Mouse (Mus musculus) liver, adult (tissue): ENCODE measurements around the gene Pde4b.

Source experiments
- GATA4 ChIP-seq: IDR thresholded peaks from 2 replicates; pipeline ENCODE4 v1.6.1; 2014; ENCODE audit warnings: mild to moderate bottlenecking, low read length; ENCODE audit not compliant: insufficient replicate concordance

The Pde4b gene

DNA sequence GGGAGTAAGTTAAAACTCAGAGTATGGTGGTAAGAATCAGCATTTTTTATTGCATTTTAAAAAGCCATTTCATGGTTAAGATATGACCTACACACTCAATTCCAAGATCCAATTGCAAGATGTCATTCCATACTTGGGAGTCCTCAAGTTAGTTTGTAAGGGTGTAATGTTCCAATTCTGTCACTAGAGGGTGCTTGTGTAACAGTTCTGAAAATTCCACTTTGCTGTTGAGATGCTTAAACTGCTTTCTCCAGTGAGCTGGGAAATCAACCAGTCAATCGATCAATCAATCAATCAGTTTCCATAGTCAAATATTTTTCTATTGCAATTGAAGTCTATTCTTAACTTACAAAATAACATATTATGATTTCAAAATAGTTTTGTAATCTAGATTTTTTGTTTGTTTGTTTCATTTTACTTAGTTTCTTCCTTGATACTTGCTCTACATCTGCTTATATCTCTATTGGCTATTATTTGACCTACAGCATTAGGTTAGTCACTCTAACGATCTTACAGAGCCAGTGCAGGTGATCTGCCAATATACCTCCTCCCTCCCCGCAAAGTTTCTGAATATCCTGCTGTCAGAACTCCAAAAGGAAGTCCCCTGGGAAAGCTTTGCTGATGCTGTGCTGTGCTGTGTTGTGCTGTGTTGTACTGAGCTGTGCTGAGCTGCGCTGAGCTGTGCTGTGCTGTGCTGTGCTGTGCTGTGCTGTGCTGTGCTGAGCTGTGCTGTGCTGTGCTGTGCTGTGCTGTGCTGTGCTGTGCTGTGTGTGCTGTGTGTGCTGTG is 406.2 kb downstream of the Pde4b start:
- TF ChIP-seq GATA4: no peak

DNA sequence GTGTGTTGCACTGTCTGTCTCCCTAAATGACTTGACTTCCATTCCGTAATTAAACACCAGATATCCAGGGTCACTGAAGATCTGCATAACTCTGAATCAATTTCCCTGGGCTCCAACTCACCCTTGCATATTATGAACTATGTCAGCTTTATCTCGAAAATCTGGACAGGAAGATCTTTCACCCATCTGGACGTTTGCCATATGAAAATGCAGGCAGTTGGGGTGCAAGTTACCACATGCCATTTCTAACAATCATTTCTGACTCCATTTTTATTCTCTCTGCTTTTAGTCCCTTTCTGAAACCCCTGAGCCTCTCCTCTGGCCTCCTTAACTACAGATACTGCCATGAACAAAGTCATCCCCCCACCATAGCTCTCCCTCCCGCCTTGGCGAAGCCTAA is 407.7 kb downstream of the Pde4b start:
- TF ChIP-seq GATA4: no peak

DNA sequence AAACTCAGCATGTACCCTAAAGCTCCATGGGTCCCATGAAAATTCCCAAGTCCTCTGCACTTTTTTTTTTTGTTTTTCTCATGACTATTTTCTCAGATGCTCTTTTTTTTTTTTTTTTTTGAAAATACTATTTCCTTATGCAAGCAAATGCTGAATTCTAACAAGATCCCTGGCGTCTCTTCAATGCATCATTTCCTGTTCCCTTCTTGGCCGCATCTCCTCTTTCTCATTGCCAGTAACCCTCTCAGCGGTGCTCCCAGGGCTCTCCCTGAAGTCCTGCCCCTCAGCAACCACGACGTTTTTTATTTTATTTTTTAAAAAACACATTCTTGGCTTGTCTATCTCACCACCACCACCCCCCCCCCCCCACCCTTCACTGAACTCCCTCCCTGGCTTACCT is 408.1 kb downstream of the Pde4b start:
- no peak for TF ChIP-seq GATA4

DNA sequence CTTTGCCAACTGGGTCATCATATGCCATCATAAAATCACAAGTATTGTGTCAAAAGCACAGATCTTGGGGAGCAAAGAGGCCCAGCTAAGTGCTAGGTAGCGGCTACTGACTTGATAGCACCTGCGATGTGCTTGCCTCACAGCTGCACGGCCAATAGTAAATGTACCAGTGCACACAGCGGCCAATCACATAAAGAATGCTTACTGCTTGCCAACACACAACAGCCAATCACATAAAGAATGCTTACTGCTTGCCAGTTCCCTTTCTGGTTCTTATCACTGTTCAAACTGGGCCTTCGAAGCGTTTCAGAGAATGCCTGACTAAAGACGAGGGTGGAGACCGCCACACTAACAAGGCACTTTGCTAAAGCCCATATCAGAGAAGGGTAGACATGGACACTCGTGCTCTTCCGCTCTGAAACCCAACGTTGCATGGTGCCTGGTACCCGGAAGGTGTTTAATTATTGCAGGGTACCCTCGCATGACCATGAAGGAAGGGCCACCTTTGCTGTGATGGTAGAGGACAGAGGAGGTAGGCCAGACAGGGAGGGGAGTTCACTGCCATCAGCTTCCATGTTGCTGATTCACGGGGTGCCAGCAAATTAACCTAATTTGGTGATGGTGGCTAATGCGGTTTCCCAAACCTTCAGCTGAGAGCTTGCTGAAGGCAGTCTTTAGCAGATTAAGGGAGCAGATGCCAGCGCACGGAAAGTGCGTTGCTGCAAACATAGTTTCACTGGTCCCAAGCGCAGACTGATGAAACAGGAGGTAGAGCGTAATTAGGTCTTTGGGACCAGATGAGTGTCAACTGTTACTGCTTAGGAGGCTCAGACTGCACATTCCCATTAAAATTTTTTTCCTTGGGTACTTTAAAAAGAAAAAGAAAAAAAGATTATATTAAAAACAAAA is 409.2 kb downstream of the Pde4b start:
- TF ChIP-seq GATA4: no peak

DNA sequence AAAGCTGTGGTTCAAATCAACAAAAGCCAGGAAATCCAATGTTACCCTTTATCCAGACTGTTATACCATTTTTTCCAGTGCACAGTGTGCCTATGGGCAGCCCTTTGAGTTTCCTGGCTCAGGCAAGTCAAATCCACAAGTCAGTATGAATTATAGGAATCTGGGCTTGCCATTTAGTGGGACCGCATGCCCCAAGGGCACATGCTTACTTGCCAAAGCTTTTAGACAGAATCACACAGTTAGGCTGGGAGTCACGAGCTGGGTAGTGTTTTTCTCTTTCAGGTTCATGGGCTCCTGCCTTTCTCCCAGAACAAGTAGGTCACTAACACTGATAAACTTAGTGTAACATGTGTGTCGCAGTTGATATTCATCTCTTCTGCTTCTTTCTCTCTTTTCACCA is 409.9 kb downstream of the Pde4b start:
- TF ChIP-seq GATA4: no peak

DNA sequence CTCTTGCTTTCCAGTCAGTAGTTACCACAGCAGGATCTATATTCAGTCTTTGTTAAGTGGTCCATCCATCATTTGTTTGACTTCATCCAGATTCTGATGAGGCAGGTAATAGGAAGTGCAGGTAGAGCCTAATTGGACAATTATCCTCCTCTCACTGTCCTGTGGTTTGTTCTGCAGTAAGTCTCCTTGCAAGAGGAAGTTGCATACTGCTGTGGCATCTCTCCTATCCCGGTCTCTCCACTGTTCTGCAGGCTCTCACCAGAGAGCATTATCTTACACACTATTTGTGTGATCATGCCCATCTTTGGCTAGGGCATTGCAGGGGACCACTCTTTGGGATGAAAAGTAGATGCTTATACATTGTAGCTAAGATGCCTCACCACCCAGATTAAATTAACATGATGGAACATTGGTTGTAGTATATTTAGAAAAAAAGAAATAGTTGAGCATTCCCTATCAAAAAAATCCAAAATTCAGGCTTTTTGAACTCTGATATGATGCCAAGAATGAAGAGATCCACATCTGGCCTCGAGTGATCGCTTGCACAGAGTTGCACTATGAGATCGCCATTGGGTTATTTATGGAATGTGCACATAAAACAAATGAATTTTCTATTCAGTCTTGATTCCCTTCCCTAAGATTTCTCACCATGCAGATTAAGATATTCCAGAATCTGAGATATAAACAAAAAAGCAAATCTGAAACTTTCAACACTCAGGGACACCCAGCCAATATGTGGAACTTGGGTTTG is 411.0 kb downstream of the Pde4b start:
- no peak for TF ChIP-seq GATA4

DNA sequence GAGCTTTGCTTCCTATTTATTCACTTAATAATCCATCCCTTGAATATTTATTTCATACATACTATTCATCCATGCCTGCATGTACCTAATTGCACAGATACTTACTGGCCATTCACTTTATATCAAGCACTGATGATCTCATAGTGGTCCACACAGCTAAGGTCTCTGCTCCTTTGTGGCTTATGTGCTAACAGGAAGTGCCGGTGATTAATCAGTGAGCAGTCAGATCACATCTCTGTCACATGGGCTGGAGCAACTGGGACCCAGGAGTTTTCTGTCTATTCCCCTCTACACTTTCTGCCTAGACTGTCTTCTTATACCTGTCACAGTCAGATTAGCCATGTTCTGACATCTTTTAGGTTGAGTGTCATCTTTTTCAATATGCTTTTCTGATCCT is 411.6 kb downstream of the Pde4b start:
- TF ChIP-seq GATA4: no peak

DNA sequence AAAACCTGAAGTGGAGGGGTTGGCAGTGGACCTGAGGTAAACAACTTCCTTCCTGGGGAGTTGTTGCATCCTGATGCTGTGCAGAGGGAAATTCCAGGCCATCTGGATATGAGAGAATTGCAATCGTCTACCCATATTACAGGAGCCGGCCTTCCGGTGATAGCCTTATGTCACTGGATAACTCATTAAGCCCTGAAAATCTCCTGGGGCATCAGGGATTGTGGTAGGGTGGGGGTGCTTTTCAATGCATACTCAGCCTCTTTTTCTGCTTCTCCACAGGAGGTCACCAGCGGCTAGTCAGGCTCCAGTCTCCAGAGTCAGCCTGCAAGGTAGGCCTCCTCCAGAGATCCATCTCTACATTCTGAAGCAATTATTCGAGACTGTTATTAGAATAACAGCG is 418.4 kb downstream of the Pde4b start:
- peak; percentile 43; the same call in 1 of the 2 replicates for TF ChIP-seq GATA4

DNA sequence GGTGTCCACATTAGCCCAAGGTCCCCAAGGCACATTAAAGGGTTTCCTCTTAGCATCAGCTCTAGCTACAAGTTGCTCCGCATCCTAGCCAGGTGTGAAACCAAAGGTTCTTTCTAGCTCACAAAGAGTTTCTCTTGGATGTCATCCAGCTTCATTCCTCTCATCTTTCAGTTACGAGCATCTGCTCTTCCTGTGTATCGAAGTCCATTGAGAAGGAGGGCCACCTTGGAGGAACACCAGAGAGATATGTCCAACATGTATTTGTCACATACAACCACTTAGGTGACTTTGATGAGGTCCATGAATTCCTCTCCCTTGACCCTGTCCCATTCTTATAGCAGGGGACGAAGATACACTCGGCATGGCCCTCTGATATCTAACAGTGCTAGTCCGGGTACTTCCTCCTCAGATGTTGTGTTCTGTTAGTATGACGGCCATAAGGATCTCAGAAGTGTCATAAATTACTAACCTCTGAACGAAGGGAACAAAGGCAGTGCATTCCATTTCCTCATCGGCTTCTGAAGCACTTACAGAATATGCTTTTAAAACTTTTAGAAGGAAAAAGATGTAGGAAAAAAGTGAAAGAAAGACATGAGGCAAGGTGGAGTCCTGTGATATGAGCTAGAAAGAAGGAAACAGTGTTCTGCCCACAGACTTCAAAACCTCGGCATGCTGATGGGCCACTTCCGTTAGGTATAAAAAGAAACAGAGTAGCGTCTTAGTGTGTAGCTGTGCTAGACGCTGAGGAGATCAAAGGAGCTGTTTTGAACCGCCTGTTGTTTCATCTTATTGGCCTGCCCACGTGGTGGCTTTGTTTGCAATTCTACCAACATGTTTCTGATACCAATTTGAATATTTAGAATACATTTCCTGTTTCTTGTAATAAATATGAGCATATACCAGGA is 419.3 kb downstream of the Pde4b start:
- TF ChIP-seq GATA4: no peak

DNA sequence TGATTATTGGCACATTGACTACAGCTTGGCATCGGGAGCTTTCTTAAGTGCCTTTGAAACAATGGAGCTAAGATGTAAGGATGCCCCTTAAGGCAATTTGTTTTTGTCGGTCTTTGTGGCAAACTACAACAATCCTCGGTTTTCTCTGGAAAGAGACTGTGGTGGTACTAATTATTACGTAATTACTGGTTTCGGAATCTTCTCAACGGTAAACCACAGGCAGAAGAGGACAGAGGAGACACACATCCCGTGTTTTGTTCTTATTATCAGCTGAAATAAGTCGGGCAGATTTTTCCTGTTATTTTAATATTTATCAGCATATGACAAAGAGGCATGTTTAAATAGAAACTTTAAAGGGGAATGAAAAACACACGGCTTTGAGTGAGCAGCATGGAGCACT is 420.0 kb downstream of the Pde4b start:
- no peak for TF ChIP-seq GATA4

DNA sequence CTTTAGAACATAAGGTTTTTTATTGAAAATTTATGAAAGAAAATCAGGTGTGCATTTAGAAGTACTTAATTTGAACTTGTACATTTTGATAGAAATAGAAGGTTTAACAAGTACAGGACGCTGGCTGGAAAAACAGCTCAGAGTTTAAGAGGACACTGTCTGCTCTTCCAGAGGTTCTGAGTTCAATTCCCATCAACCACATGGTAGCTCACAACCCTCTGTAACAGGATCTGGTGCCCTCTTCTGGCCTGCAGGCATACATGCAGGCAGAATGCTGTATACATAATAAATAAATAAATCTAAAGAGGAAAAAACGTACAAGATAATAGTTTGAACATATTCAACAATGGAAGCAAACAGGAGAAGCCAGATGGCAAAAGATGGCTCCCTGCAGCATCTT is 420.4 kb downstream of the Pde4b start:
- no peak for TF ChIP-seq GATA4

DNA sequence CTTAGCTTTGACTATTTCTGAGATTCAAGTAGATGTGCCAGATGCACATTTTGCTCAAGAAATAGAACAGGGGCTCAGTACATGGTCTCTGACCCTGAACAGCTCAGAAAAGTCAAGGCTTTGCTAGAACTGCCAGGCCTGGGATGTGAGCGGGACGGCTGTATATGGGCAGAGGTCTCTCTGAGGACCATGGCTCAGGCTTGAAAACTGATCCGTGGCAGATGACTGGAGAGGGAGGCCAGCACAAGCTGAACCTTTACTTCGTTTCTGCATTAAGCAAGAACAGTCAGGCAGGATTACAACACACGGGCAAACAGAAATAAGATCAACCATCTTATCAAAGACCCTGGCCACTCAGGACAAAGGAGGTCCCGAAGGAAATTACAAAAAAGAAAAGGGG is 422.7 kb downstream of the Pde4b start:
- no peak for TF ChIP-seq GATA4

DNA sequence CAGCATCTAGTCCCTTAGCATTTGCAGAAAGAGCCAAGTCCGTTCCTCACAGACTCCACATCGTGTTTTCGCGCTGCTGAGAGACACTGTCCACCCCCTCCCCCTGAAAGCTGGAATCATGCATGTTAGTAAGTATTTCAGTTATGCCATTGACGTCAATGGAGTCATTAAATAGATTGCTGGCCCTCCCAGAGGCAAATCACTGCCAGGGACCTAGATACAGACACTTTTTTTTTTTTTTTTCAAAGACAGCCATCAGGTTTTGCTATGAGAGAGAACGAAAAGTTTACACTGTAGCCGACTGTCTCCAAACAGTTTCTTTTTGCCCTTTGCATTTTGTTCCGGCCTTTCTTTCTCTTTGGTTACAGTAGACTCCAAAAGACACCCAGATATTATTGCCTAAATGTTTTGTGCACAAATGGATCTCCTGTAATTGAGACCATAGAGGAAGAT is 423.6 kb downstream of the Pde4b start:
- TF ChIP-seq GATA4: peak; percentile 95

DNA sequence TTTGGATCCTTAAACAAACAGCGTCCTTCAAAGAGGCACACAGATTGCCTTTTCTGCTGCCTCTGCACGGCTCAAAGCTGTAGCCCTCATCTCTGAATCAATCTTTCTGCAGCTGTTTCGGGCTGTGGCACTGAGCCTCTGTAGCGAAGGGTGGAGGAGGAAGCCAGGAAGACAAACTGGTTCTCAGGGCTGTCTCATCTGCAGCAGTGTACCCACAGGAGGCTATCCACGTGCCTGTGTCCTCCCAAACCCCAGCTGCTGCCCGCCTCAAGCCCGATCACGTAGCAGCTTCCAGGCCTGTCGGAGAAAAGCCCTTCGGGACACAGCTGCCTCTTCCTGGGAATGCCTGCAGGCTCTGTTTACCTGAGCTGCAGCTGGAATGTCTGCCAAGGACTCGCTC is 424.2 kb downstream of the Pde4b start:
- TF ChIP-seq GATA4: no peak
